ENCODE assay signal across 17 mouse cellular contexts in genomic region chr8:124212148-124212547, GRCm38 (mm10).
"Had no signal": no experiment of that assay in that cellular context is flagged by ENCODE, and none has a peak within 500 bp of the region (broad histone marks: within the 10 kb centered on the region; RNA-seq: fewer than 3 reads in every experiment).

No protein-coding gene starts in this region.

- H3K4me3 ChIP-seq: layer of hippocampus, adult 2 months; limb, embryonic 12.5 days; liver, embryonic 13.5 days; lung, embryonic 15.5 days; megakaryocyte, embryonic 14.5 days; neural tube, embryonic 13.5 days had no signal

- DNase-seq: kidney, postnatal 4 days; liver; liver, embryonic 13.5 days; liver, postnatal 0 days; lung, postnatal 14 days; retina, postnatal 1 day; right cerebral cortex, postnatal 4 days; spleen, adult 18-20 months; thymus, postnatal 36 days had no signal

- H3K4me2 ChIP-seq: limb, embryonic 12.5 days; liver, embryonic 13.5 days; lung, embryonic 15.5 days; midbrain, embryonic 11.5 days; neural tube, embryonic 13.5 days had no signal

- H3K27ac ChIP-seq: layer of hippocampus, adult 2 months; limb, embryonic 12.5 days; liver, embryonic 13.5 days; lung, embryonic 15.5 days; macrophage; neural tube, embryonic 13.5 days had no signal

- ATAC-seq: liver, postnatal 0 days; midbrain, embryonic 16.5 days had no signal

- H3K27me3 ChIP-seq: limb, embryonic 12.5 days; liver, embryonic 13.5 days; lung, embryonic 15.5 days; neural tube, embryonic 13.5 days had no signal

- H3K36me3 ChIP-seq: limb, embryonic 12.5 days; liver, embryonic 13.5 days; lung, embryonic 15.5 days; neural tube, embryonic 13.5 days had no signal

- H3K9me3 ChIP-seq: limb, embryonic 12.5 days; liver, embryonic 13.5 days; lung, embryonic 15.5 days; neural tube, embryonic 13.5 days had no signal

- H3K9ac ChIP-seq: limb, embryonic 12.5 days; liver, embryonic 13.5 days; liver, postnatal 0 days; lung, embryonic 15.5 days; neural tube, embryonic 13.5 days had no signal

- H3K4me1 ChIP-seq: limb, embryonic 12.5 days; liver, embryonic 13.5 days had no signal
